Mouse (Mus musculus) kidney, postnatal 25 days (tissue): ENCODE results near the gene Tex48.

Experiments used
- DNase-seq, 2 experiments: peaks; one replicate each; pipeline ENCODE4 v3.0.0; 2021; ENCODE audit warnings: mixed read lengths in 2 of 2

Gene Tex48

DNA sequence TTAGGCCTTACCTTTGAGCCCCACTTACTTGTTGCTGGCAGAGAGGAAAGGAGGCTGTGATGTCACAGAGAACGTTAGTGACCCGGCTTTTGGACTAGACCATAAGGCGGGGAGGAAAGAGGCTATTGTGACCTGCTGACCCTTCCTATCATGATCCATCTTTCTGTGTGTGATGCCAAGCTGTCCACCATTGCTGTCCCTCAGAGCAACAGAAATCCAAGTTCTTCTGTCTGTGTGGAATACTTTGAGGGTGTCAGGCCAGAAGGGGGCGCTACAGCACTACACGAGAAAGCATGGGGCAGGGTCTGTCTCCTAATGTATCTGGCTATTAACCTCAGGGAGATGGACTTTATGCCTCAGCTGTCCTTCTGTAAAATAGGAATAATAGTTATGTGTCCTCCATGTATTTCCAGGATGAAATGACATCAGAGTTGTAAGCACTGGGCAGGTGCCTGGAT lies at the start of gene Tex48:
Gene Tex48 (minus strand): TSS at position 51 of the 458 bp plus-strand sequence.
- DNase-seq, result peak in 1 of 2 experiments; percentile 32

GRCm38 (mm10) chr4:63668255-63668654 lies 46.0 kb upstream of the Tex48 start:
- DNase-seq, result no peak

GRCm38 (mm10) chr4:63665738-63666137 lies 43.5 kb upstream of the Tex48 start:
- no peak for DNase-seq

DNA sequence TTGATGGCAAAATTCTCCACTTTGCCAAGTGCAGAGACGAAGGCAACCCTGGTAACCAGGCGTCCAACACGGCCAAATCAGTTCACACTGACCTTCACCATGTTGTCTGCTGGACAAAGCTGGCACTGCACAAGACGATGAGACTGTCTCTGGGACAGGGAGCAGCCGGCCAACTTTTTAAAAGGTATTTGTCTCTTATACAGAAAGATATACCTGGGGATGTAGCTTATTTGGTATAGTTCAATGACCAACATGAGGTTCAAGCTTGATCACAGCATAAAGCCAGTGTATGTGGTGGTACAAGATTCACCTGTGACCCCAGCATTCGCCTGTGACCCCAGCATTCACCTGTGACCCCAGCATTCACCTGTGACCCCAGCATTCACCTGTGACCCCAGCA lies 41.1 kb upstream of the Tex48 start, which contains the start of gene Gm11214:
Gene Gm11214 (minus strand): TSS at position 101 of the 400 bp plus-strand sequence.
- DNase-seq, result no peak

GRCm38 (mm10) chr4:63661857-63662256 lies 39.6 kb upstream of the Tex48 start:
- no peak for DNase-seq

- DNase-seq, result no peak
These were observed 39.2 kb upstream of the Tex48 start for GRCm38 (mm10) chr4:63661426-63661825.

DNA sequence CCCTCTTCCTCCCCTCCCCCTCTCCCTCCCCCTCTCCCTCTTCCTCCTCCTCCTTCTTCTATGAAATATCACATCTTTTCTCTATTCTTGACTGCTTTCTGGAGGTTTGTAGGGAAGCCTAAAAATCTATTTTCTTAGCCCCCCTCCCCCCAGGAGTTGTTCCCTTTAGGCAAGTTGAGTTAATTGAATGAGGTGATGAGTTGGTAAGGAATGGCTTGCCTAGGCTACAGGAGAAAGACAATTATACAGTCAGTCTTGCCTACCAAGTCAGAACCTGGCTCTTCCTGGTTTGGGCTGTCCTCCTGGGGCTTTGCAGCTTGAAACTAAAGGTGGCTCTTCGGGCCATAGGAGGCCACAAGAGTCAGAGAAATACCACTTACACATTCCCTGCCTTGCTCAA lies 37.5 kb upstream of the Tex48 start:
- DNase-seq, result no peak

DNA sequence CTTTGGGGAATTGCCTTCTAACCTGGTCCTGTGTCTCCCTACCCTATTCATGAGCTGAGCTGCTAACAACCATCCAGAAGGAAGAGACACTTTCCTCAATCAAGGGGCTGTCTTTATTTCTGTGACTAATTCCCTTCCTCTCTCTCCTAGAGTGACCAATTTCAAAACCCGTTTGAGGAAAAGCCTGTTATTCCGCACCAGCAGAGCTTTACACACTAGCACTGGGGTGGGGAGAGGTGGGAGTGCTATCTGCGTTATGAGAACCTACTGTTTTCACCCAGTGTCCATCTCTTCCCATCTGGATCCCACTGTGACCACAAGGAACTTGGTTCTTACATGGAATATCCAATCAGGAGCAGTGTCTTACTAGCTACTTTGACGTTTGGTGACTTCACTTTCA lies 36.9 kb upstream of the Tex48 start:
- DNase-seq, result no peak

DNA sequence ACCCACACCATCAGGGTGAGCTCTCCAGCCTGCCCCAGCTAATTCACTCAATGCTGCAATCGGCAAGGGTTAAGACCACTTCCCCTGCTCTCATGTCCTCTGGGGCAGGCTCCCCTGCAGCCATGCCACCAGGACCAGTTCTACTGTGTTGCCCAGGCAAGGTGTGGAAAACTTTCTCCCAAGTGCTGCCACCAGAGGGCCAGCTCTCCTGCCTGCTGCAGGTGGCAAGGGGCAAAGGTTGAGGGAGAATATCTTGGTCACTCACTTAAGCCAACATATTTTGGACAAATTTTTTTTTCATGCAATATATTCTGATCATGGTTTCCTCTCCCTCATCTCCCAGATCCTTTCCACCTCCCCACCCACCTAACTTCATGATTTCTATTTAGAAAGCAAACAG lies 32.2 kb upstream of the Tex48 start:
- DNase-seq, result peak; percentile 49 to 56

DNA sequence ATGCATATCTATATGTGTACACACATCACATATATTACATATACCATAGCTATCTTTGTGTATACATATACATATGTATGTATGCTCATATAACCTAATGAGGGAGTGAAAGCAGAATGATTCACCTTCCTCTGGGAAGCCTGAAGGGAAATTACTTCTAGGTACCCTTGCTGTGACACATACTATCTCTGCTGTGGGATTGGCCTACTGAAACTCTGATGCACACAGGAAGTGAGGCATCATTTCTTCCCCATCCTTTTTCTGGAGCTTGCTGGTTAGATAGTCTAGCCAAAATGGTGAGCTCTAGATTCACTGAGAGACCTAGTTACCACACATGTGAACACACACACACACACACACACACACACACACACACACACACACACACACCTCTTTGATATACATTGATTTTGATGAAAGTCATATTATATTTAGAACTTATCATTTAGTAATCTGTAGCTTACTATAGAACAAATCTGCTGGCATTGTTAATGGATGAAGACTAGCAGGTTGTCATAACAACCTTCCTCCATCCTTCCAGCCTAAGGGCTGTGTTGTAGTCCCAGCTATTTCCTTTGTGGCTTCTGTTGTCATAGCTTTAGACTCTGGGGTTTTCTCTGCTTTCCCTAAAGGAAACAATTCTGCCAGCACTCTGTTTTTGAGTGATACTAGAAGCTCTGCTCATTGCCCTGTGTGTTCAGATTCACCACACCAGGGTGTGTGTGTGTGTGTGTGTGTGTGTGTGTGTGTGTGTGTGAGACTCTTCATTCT lies 21.9 kb upstream of the Tex48 start:
- DNase-seq, result no peak

DNA sequence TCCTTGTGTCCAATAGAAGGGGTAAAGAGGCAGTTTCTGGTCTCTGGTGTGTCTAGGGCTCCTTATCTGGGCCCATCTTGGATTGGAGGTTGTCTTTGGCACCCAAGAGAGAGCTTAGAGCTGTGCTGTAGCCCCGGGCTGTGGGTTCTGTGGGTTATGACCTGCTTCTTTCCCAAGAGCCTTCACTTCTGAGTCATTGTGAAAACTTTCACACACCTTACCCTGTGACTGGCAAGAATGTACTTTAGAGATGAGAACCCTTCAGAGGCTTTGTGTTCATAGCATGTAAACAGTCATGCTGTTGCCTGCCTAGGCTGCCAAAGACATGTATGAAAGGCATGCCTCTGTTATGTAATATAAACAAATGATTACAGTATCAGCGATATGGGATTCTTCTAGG lies 17.6 kb upstream of the Tex48 start:
- DNase-seq, result no peak

GRCm38 (mm10) chr4:63638603-63639002 lies 16.4 kb upstream of the Tex48 start:
- DNase-seq, result no peak

DNA sequence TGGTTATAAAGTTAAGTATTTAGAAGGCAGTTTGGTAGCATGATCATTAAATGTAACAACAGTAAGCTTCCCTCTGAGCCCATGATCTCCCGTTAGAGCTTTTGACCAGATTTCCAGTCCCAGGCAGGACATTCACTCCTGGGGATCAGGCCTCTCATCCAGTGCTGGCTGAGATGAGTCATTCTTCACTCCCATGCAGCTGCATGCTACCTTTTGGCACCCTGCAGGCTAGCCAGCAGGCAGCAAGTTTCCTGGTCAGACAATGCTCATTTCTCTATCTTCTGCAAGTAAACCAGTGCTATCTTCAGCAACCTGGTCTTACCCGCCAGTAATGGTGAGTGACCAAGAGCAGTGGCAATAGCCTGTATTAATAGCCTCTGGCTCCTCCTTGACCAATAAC lies 11.0 kb upstream of the Tex48 start:
- no peak for DNase-seq

- DNase-seq, result no peak
These were observed 4.9 kb upstream of the Tex48 start for GRCm38 (mm10) chr4:63627111-63627510.

GRCm38 (mm10) chr4:63625563-63626080 lies 3.4 kb upstream of the Tex48 start:
- DNase-seq, result no peak

DNA sequence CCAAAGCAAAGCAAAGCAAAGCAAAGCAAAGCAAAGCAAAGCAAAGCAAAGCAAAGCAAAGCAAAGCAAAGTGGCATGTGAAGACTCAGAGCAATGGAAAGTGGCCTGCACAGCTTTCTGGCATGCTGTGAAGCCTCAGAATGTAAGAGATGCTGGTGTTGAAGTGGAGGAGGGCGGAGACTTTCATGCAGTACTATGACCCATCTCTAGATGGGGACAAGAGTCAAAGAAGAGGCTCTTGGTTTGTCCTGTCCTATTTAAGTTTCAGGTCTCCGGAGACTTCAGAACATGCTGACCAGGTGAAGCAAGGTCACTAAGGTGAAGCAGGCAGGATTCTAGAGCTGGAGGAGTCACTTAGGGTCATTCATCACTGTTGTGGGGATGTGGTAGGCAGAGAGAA lies 367 bp downstream of the Tex48 start:
- no peak for DNase-seq

GRCm38 (mm10) chr4:63608391-63608790 lies 13.8 kb downstream of the Tex48 start:
- no peak for DNase-seq

- no peak for DNase-seq
These were observed 16.3 kb downstream of the Tex48 start for GRCm38 (mm10) chr4:63605968-63606367.

DNA sequence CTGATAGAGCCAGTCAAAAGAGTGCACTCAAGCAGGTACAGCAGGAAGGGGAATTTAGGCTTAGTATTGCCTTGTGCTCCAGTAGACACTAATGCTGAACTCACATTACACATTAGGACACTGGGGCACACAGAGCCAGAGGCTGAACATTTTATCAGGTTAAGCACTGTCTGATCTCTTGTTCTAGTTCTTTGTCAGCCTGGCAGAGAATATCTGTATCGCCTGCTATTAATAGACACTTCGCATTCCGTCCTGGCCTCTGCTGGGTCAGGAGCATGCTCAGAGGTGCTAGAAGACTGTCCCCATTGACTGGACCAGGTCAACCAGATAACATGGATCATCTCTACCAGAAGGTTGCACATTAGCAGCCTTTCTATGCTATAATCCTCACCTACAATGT lies 16.7 kb downstream of the Tex48 start:
- DNase-seq, result no peak

GRCm38 (mm10) chr4:63604945-63605344 lies 17.3 kb downstream of the Tex48 start, which contains the start of gene Gm11213:
Gene Gm11213, minus strand, starts transcription at chr4:63605261.
- DNase-seq, result no peak

DNA sequence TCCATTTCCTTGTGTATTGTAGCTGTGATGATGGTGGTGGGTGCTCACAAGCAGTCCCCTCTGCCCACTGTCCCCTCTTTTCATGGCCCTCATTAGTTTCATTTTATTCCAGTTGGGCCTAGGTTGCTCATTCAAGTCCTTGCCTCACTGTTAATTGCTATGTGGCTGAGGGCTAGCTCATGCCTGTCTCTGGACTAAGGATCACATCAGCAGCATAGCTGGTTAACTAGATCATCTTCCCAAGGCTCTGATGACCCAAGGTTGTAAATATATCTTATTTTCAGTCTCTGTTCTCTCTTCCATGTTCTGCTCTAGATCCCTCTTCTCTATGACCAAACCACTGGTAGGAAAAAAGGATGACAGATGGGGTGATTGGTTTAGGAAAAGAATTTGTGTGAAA lies 21.0 kb downstream of the Tex48 start:
- DNase-seq, result no peak

DNA sequence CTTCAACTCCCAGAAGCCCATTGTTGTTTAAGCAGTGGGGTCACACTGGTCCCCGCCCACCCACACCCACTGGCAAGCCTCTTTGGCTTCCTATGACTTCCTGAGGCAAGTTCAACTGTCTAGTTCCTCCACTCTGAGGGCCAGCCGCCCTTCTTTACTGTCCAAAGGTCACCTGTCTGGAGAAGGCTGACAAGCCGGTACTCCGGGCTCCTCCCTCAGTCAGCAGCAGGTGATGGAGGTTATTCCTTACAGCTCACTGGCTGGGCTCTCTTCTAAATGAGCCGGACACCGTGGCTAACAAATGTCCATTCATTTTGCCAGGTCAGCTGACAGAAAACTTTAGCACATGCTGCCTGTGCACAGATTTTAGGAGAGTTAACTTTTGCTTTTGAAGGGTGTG lies 21.4 kb downstream of the Tex48 start:
- peak; percentile 41 to 84 for DNase-seq

GRCm38 (mm10) chr4:63596010-63596409 lies 26.2 kb downstream of the Tex48 start:
- DNase-seq, result no peak

GRCm38 (mm10) chr4:63595259-63595658 lies 27.0 kb downstream of the Tex48 start:
- DNase-seq, result no peak
